Mouse (Mus musculus) C2C12 (cell line): ENCODE results near the gene Csn2. TPM values are rescaled to one million over a fixed set of nuclear protein-coding genes. Genes with fewer than 3 reads are reported as not detected.

Experiments
- H3K27me3 ChIP-seq: one replicate; pipeline ENCODE4 v1.6.1; 2011; ENCODE audit not compliant: control insufficient read depth, insufficient read depth, insufficient read length
- H3K36me3 ChIP-seq: one replicate; pipeline ENCODE4 v1.6.1; 2011; ENCODE audit not compliant: control insufficient read depth, insufficient read depth
- H3K4me3 ChIP-seq: one replicate; pipeline ENCODE4 v1.5.1; 2011; ENCODE audit warnings: mild to moderate bottlenecking, control low read depth; ENCODE audit not compliant: poor library complexity, insufficient read depth, severe bottlenecking
- H3K79me2 ChIP-seq: one replicate; pipeline ENCODE4 v1.6.1; 2011; ENCODE audit not compliant: control insufficient read depth, insufficient read depth
- H3K79me3 ChIP-seq: one replicate; pipeline ENCODE4 v1.6.1; 2011; ENCODE audit warnings: low read depth, control low read depth
- H3ac ChIP-seq: one replicate; pipeline ENCODE3; 2011; ENCODE audit warnings: low read depth; ENCODE audit not compliant: control insufficient read depth, insufficient read length
- CEBPB ChIP-seq: IDR thresholded peaks from one replicate; pipeline ENCODE4 v1.6.1; 2011; ENCODE audit warnings: low read depth, mild to moderate bottlenecking, control low read depth, moderate library complexity
- CTCF ChIP-seq: IDR thresholded peaks from one replicate; pipeline ENCODE4 v1.5.1; 2011; ENCODE audit not compliant: control insufficient read depth, insufficient read depth, insufficient read length
- FOSL1 ChIP-seq: IDR thresholded peaks from one replicate; pipeline ENCODE4 v1.8.0; 2011; ENCODE audit warnings: mild to moderate bottlenecking, low read length; ENCODE audit not compliant: poor library complexity, insufficient read depth, severe bottlenecking
- MAX ChIP-seq: IDR thresholded peaks from one replicate; pipeline ENCODE4 v1.6.1; 2011; ENCODE audit warnings: mild to moderate bottlenecking, control low read depth
- MYOD1 ChIP-seq: IDR thresholded peaks from one replicate; pipeline ENCODE4 v1.6.1; 2011; ENCODE audit warnings: low read depth; ENCODE audit not compliant: control insufficient read depth, insufficient read length
- MYOG ChIP-seq: IDR thresholded peaks from one replicate; pipeline ENCODE4 v1.6.1; 2011; ENCODE audit not compliant: control insufficient read depth, insufficient read length; ENCODE audit errors: extremely low read depth
- USF1 ChIP-seq: IDR thresholded peaks from one replicate; pipeline ENCODE4 v1.6.1; 2011; ENCODE audit warnings: low read depth, mild to moderate bottlenecking, control low read depth, moderate library complexity
- long read RNA-seq, 2 experiments: library from polyadenylated mRNA; unstranded; transcript quantifications; one replicate each; pipeline ENCODE4 v2.0.0; 2019 to 2020
- polyA plus RNA-seq: library from polyadenylated mRNA; unstranded; fragments of >200 nt; fragmentation: generic; extraction: Trizol; gene quantifications from one replicate; pipeline ENCODE4 v1.2.1, GENCODE M21; 2012; ENCODE audit warnings: missing spikeins

Csn2 gene
- polyA plus RNA-seq, result not detected
- long read RNA-seq, experiment 1, result 0 reads
- long read RNA-seq, experiment 2, result 0 reads

DNA sequence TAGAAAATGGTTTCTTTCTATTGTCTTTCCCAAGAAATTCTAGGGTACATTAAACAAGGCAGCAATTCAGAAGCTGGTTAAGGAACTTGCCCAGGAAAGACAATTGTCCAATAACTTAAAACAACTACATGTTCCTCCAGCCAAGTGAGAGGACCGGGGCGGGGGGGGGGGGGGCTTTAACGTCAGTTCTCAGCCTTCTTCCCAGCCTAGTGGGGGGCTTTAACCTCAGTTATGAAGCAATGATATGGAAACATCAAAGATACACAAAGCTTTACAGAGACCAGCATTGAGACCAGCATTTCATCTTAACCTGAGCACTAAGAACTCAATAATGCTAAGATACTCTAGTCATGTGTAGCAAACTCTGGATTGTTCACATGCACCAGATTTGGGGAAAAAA lies at the start of gene Csn2:
Csn2 (minus strand) TSS at position 101 of the 400 bp plus-strand sequence.
- H3K79me3 ChIP-seq, result no peaks in the 10 kb centered on the region
- H3K79me2 ChIP-seq, result no peaks in the 10 kb centered on the region
- no peak within 1 kb of the TSS for H3K4me3 ChIP-seq
- TF ChIP-seq CTCF (no peak), FOSL1 (no peak), USF1 (no peak), MAX (no peak), MYOG (no peak), CEBPB (no peak), MYOD1 (no peak)
- H3ac ChIP-seq, result no peak within 1 kb of the TSS
- no peaks in the 10 kb centered on the region for H3K36me3 ChIP-seq
- no peaks in the 10 kb centered on the region for H3K27me3 ChIP-seq

DNA sequence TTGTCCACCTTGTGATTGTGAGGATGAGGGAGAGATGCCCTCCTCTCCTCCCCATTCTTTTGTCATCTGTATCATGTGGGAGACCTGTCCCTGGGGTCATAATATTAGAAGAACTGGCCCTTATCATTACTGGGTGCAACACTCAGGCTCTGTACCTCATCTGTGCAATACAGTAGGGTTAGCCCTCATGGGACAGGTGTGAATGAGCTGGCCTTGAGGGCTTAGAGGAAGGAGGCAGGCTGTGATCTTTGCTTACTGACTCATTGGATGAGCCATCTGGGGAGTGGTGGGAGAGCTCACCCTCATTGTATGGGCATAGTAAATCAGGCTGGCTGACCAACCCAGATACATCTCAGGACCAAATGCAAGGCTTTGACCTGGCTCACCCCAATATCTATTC lies 35.4 kb upstream of the Csn2 start:
- no peak for TF ChIP-seq MYOD1
- no peak for TF ChIP-seq FOSL1
- TF ChIP-seq MYOG, result no peak
- TF ChIP-seq MAX, result no peak
- TF ChIP-seq USF1, result no peak
- TF ChIP-seq CEBPB, result no peak
- TF ChIP-seq CTCF, result no peak

DNA sequence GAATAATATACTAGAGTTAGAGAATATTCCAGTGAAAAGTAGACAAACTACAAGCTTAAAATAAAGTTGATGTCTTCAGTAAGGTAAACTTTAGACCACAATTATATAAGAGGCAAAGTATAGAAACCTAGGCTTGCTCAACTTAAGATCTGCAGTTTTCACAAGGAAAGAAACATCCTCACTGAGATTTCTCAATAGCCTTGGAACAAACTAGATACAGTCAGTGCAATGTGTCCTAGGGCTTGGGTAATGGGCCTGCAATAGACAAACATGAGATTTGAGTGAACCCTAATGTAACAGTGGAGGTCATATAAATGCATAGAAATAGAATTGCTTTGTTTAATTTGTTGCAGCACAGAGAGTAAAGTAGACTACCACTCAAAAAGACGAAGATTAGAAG lies 6.5 kb upstream of the Csn2 start:
- Histone ChIP-seq H3K4me3 (no peak overlapping the region), H3K27me3 (no peaks in the 10 kb centered on the region), H3ac (no peak overlapping the region), H3K36me3 (no peaks in the 10 kb centered on the region), H3K79me2 (no peaks in the 10 kb centered on the region), H3K79me3 (no peaks in the 10 kb centered on the region)
- TF ChIP-seq MYOG (no peak), FOSL1 (no peak), MAX (no peak), CEBPB (no peak)

More for the DNA sequence above, 35.4 kb upstream of the Csn2 start:
- Histone ChIP-seq H3K36me3 (no peaks in the 10 kb centered on the region), H3ac (no peak overlapping the region), H3K79me3 (no peaks in the 10 kb centered on the region), H3K27me3 (no peaks in the 10 kb centered on the region), H3K79me2 (no peaks in the 10 kb centered on the region), H3K4me3 (no peak overlapping the region)

DNA sequence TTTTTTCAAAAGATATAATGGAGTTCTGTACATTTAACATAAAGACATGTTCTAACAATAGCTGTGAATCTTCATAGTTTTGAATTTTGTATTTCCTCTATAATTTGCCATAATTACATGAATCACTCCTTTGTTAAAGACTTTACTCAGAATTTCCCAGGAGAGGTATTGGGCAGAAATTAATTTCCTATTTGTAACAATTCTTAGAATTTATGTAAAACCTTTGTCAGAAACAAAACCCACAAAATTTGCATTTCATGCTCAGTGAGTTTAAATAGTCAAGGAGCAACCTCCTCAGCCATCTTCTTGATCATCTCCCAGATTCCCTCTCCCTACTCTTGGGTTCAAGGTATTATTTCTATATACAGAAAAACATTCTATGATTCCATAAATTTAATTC lies 33.5 kb downstream of the Csn2 start, which contains the start of gene Csn1s1:
Csn1s1 (plus strand) TSS at position 301 of the 400 bp plus-strand sequence.
- Histone ChIP-seq H3K36me3 (no peaks in the 10 kb centered on the region), H3K79me2 (no peaks in the 10 kb centered on the region), H3K79me3 (no peaks in the 10 kb centered on the region), H3ac (no peak within 1 kb of the TSS), H3K4me3 (no peak within 1 kb of the TSS), H3K27me3 (no peaks in the 10 kb centered on the region)
- TF ChIP-seq CTCF, result no peak
- TF ChIP-seq MYOG, result no peak
- no peak for TF ChIP-seq CEBPB
- TF ChIP-seq FOSL1, result no peak
- no peak for TF ChIP-seq MAX
- no peak for TF ChIP-seq MYOD1
- TF ChIP-seq USF1, result no peak

DNA sequence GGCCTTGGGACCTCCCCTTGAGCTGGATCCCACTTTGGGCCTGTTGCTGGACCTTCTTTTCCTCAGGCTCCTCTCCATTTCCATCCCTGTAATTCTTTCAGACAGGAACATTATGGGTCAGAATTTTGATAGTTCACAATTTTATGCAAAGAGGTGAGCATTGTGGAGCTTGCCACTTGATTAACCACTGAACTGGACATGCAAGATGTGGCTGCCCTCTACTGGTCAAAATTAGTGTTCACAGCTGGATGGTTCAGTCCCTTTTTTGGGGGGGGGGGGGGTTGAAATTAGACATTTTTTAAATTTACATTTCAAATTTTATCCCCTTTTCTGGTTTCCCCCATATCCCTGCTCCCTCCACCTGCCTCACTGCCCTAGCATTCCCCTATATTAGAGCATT lies 56.6 kb downstream of the Csn2 start:
- H3K27me3 ChIP-seq, result no peaks in the 10 kb centered on the region
- no peaks in the 10 kb centered on the region for H3K79me3 ChIP-seq
- no peak for TF ChIP-seq CTCF
- no peak for TF ChIP-seq CEBPB
- TF ChIP-seq MYOD1, result no peak
- TF ChIP-seq MAX, result no peak
- TF ChIP-seq MYOG, result no peak
- TF ChIP-seq FOSL1, result no peak
- TF ChIP-seq USF1, result no peak
- H3K4me3 ChIP-seq, result no peak overlapping the region
- no peaks in the 10 kb centered on the region for H3K36me3 ChIP-seq
- H3ac ChIP-seq, result no peak overlapping the region
- H3K79me2 ChIP-seq, result no peaks in the 10 kb centered on the region

Other genes with a start within 250 kb of the Csn2 start
- gene Ugt2a2, start 217.4 kb downstream of the Csn2 start, polyA plus RNA-seq, result not detected
- not detected for gene Gm43638, start 212.8 kb downstream of the Csn2 start, polyA plus RNA-seq
- not detected for gene Ugt2a1, start 208.8 kb downstream of the Csn2 start, polyA plus RNA-seq
- not detected for gene Sult1b1, start 161.4 kb downstream of the Csn2 start, polyA plus RNA-seq
- not detected for gene Sult1d1, start 130.6 kb downstream of the Csn2 start, polyA plus RNA-seq
- not detected for gene Sult1e1, start 108.0 kb downstream of the Csn2 start, polyA plus RNA-seq
- not detected for gene Csn1s1, start 33.4 kb downstream of the Csn2 start, polyA plus RNA-seq
- gene Csn1s2a, start 74.9 kb upstream of the Csn2 start, polyA plus RNA-seq, result not detected
- gene Csn1s2b, start 108.5 kb upstream of the Csn2 start, polyA plus RNA-seq, result not detected
- gene Prr27, start 126.1 kb upstream of the Csn2 start, polyA plus RNA-seq, result not detected
- gene Odam, start 185.4 kb upstream of the Csn2 start, polyA plus RNA-seq, result not detected
- 0.83 TPM for gene Csn3, start 225.9 kb upstream of the Csn2 start, polyA plus RNA-seq